Mouse (Mus musculus) right cerebral cortex, postnatal 25 days (tissue): ENCODE results near the gene Ttc28.
A peak's percentile ranks its signal among the peaks of the same experiment; 100 is the strongest.
"Not testable (repeated sequence)": the region's sequence is repeated elsewhere in the genome, so short reads cannot be mapped to it uniquely, and the experiment has no call there.

ENCODE experiments used
- DNase-seq: peaks from one replicate; pipeline ENCODE4 v3.0.0; 2022

Ttc28 gene

DNA sequence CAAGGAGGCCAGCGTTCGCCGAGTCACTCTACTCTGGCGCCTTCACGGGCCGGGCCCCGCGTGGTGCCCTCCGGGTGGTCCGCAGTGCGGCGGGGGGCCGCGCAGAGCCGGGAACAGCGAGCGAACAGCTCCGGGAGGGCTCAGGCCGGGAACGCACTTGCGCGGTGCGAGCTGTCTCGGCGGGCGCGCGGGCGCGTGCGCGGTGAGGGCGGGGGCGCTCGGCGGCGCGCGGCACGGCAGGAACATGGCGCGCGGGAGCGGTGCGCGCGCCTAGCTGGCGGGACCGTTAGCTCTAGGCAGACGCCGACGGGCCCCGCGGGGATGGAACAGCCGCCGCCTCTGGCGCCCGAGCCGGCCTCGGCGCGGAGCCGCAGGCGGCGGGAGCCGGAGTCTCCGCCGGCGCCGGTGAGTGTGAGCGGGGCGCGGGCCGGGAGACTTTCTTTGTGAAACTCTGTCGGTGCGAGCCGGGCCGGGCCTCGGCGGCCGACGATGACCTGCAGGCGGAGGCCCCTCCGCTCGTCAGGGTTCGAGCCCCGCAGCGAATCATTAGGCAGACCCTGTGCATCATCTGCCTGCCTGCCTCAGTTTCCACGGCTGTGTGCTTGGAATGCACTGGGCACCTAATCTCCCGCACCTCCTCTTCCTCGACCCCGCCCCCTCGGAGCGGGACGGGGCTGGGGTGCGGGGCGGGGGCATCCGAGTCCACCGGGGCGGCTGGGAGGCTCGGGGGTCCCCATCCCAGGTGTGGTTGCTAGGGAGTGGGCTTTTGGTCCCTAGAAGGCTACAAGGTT lies at the start of gene Ttc28:
Gene Ttc28, plus strand, starts transcription at position 220 of the 791 bp plus-strand sequence.
- DNase-seq = peak; percentile 90

DNA sequence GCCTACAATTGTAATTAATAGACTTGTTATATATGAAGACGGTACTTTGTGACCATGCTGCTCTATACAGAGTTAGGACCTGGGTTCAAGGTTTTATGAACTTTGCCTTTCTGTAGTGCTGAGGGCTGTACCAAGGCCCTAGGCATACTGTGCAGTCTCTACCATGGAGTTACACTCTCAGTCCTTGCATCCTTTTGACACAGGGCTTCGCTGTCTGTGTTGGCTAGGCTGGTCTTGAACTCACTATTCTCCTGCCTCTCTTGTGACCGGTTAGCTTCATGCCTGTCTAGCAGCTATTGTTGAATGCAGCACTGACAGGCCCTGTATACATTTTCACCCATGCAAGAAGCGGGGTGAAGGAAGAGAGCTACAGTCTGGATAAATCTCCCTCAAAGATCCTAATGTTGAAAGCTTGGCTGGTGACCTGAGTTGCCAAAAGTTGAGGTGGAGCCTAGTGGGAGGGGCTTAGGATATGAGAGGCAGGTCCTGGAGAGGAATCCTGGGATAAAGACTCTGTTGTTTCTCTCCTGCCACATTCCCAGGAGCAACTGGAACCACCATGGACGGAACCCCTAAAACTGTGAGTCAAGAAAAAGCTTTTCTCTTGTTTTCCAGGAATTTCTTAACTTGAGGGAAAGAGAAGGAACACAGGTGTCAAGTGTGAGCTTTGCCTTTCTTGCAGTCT lies 48.4 kb upstream of the Ttc28 start:
- DNase-seq = no peak

DNA sequence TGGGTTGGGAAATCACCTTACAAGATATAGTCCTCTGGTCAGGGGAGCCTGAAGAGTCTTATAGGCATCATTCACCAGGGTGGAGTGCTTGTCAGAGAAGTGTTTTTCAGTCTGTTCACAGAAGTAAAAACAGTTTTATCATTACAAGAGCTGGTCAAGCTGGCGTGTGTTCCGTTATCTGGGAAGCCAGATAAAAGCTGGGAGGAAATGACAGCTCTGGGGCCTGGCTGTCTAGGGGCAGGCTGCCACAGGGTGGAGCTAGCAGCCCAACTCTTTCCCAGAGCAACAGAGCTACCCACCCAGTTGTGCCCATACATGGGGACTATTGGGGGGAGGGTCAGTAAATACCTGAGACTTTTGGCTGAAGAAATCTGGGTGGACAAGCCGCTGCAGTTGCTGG lies 43.6 kb upstream of the Ttc28 start:
- peak; percentile 42 for DNase-seq

DNA sequence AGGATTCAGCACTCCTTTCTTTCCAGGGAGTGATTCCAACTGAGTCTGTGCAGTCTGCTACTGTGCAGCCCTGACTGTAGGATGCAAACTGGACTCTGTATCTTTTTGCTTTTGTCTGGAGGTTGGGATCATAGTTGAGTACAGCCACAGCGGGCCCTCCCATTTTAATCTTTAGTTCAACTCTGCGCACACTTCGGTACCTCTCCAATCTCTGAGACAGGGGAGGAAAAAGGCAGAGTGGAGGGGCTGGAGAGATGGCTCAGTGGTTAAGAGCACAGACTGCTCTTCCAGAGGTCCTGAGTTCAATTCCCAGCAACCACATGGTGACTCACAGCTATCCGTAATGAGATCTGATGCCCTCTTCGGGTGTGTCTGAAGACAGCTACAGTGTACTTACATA lies 41.6 kb upstream of the Ttc28 start:
- not testable (repeated sequence) for DNase-seq

DNA sequence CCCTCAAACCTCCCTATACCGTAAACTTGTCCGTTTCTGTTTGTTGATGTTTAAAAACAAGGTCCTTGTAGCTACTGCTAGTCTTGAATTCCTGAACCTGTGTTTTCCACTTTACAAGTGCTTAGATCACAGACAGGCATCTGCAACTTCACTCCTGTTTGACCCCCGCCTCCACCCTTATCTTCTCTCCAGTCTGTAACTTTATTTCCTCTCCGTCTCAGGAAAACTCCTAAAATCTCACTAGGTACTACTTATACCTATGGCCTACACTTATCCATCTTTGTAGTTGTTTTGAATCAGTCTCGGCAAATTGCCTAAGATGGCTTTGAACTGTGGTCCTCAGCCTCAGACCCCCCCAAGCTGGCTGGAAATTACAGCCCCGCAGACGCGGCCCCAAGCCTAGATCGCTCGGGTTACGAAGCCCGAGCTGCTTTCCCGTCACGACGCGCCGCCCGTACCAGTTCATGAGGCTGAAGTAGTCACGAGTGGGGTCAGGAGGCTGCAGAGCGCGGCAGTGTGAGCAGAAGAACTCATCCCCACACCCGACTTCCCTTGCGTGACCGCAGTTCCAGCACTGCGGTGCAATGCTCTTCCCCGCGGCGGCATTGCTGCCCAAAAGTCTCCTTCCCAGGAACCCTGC lies 40.4 kb upstream of the Ttc28 start:
- no peak for DNase-seq

DNA sequence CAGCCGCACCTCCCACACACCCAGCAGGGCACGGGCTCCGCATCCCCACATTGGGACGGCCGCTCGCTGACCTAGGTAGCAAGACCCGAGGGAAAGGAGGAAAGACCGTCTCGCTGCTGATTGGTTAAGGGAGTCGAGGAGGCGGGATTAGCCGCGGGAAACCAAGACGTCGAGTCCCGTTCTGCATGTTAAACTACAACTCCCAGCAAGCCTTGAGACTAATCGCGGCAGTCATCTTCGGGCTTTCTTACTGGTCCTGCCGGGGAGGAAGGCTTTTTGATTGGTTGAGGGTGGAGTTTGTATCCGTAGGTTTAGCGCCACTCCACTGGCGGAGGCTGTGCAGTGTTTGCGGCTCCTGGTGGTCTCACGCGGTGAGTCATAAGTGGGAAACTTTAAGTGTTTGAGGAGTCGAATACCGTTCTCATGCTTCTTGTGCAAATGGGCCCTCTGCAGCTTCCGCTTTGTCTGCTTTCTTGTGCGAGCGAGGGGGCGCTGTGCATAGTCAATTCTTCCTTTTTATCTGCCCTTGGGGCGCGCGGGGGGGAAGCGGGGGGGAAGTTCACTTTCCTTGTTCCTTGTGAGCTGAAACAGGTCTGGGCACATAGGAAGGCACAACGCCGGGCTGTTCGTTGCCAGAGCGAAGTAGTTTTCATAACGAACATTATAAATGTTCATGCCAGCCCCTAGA lies 39.8 kb upstream of the Ttc28 start, which contains the start of the genes Hscb and Chek2:
Gene Hscb, minus strand, starts transcription at position 100 of the 688 bp plus-strand sequence.
Gene Chek2, plus strand, starts transcription at position 302 of the 688 bp plus-strand sequence.
- peak; percentile 97 for DNase-seq

DNA sequence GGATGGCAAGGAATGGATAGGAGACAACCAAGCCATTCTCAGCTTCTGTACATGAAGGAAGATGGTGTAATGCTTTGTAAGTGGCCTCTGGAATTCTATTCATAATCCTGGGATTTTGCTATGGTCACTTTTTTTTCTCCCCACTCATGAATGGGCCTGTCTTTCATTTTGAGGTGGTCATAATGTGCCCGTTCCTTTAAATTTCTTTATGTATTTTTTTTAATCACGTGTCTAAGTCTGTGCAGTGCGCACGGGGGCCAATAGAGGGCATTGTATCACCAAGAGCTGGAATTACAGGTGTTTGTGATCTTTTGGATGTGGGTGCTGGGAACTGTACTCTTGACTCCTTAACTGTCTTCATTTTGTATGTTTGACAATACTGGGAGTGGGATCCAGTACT lies 39.1 kb upstream of the Ttc28 start:
- no peak for DNase-seq

DNA sequence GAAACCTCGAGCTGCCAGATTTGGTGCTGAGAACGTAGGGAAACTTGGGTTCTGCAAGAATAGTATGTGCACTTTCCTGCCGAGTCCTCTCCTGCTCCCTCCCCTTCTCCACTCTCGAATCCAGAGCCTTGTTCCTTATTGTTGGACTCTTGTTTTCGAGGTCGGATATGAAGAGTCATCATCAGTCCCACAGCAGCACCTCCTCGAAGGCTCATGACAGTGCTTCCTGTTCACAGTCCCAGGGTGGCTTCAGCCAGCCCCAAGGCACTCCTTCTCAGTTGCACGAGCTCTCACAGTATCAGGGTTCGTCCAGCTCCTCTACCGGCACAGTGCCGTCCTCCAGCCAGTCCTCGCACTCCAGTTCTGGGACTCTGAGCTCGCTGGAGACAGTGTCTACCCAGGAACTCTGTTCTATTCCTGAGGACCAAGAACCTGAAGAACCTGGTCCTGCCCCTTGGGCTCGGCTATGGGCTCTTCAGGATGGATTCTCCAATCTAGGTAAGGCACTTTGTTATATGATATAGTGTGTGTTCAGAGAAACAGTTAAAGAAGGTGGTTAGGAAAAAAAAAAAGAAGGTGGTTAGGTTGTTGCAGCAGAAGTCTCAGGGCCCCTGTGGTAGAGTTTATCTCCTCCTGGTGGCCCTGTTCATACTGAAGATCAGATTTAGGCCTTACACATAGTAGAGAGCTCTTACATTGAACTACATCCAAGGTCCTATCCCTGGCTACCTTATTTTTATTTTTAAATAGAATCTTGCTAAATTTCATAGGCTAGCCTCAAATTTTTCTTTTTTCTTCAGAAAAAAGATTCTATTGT lies 38.3 kb upstream of the Ttc28 start:
- DNase-seq = no peak

DNA sequence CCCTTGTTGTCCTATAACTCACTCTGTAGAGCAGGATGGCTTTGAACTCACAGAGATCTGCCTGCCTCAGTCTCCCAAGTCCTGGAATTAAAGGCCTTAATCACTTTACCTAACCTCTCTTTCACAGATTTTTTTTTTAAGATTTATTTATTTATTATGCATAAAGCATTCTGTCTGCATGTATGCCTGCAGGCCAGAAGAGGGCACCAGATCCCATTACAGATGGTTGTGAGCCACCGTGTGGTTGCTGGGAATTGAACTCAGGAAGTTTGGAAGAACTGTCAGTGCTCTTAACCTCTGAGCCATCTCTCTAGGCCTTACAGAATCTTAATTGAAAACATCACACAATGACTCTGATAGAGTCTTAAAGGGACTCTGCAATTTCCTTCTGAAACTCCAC lies 26.6 kb upstream of the Ttc28 start:
- DNase-seq = no peak

DNA sequence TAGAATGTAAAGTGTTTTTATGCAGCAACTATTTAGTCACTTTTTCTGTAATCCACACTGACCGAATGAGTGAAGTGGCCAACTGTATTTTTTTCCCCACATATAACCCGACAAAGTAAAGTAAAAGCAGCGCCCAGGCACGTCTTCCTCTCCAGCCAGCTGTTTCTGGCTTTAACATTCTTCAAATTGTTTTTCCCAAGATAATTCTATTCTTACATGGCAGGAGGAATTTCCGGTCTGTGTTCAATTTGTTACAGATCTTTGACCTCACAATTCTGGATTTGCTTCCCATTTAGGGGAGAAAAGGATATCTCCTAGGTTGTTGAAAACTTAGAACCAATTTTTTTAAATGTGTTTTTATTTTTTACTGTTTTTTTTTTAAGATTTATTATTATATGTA lies 22.5 kb upstream of the Ttc28 start:
- DNase-seq = no peak

DNA sequence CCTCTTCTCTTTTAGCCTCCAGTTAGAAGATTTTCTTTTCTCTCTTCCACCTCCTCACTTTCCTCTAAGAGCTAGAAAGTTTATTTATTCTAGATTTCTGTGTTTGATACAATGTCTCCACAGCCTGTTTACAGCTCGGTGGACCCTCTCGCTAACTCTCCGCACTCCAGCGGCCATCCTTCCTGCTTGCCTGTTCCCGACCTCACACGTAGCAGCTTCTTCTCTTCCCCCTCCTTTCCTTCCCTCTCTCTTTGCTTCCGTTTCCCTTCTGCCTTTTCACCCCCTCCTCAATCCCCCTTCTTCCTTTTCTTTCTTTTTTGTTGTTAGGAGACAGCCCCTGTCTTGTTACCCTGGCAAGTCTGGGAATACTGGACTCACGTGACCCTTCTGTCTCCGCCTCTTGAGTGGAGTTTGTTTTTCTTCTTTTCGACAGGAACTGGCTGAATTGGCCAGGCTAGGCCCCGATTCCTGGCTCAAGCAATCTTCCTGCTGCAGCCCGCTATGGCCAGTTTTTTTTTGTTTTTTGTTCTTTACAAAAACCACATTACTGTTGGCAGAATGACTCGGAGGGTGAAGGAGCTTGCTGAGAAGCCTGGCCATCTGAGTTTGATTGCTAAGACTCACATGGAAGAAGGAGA lies 20.5 kb upstream of the Ttc28 start:
- DNase-seq = peak; percentile 17

DNA sequence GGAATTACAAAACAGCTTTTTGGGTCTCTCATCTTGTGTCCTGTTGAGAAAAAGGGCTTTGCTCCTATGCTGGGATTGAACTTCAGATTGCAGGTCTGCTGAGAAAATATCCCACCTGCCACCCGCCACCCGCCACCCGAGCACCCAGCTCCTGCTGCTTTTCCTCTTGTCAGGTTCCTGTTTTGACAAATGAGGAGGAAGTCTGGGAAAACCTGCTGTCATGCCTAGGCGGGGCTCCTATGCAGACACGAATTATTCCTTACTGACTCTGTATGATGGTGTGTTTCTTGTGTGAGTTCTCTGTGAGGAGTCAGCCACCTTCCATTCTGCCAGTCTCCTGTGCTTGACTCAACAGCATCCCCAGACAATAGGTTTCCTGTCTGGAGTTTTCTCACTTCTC lies 19.2 kb upstream of the Ttc28 start:
- DNase-seq = no peak

DNA sequence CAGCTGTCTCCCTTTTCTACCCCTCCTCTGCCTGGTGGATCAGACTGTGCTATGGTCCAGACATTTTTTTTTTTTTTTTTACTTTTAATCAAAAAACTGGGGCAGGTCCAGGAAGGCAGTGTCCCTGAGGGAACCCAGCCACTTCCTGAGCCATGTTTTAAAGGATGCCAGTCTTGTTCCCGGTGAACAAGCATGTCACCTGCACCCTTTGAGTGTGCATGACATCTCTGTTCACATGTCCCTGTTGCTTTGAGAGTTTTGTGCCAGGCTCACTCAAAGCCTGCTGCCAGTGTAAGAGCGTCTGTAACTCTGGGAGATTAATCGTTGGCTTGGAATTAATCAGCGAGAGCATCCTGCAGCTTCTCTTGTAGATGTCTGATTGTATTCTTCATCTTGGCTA lies 11.1 kb upstream of the Ttc28 start:
- DNase-seq = no peak

DNA sequence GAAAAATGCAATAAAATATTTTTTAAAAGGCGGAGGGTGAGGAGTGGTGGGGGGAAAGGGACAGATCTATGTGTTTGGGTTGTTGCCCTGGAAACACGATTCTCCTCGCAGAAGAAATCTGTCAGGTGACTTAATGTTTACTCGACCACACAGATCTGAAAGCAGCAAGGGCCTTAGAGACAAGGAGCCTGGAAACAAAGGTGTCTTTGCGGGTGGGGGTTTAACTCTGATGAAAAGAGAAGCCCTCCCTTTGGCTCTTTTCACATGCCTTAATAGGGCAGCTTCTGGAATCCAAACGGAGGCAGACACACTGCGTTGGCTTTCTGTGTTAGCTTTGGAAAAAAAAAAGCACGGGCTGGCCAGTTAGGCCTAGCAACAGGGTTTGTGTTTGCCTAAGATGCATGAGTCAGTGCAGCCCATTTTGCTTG lies 10.3 kb upstream of the Ttc28 start:
- DNase-seq = peak; percentile 6

DNA sequence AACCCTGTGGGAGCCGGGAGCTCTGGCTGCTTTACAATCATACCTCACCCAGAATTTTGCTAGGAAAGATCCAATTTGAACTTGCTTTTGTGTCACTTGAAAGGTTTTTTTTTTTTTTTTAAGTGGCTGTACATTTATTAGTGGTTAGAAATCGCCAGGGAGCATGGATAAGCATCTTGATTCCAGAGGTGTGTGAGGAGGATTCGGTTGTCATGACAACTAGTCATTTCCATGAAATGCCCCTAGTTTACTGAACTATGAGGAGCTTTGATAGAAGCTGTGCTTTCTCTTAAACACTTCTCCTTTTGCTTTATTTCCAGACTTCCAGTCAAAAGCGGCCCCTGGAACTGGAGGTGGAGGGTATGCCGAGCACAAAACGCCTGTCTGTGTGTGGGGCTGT lies 6.4 kb upstream of the Ttc28 start:
- DNase-seq = no peak

DNA sequence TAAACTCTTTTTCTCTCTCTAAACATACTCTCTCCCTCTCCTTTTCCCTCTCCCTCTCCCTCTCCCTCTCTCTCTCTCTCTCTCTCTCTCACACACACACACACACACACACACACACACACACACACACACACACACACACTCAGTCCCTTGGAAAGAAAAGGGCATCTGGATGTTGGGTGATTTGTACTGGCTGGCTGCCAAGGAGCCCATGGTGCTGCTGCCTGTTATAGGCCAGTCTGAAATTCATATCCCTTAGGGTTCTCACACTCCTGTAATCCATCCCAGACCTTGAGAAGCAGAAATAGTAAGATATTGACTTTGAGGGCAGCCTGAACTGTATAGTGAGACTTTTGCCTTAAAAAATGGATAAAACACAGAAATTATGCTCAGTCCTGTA lies 4.9 kb upstream of the Ttc28 start:
- no peak for DNase-seq

DNA sequence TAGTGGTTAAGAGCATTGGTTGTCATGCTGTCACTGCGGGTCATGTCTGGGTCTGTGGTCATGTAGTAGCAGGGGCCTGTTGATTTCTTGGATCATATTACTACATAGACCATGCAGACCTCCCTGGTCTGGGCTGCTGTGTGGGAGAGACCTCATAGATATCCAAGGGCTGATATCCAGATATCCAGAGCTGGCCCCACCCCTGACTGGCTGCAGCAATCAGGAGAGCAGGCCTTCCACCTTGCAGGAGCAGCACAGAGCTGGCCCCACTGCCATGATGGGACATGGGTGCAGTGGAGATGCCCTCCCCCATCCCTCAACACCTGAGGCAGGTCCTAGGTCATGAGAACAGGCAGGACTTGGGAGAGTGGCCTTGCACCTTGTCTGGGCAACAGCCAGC lies 4.3 kb upstream of the Ttc28 start:
- no peak for DNase-seq

DNA sequence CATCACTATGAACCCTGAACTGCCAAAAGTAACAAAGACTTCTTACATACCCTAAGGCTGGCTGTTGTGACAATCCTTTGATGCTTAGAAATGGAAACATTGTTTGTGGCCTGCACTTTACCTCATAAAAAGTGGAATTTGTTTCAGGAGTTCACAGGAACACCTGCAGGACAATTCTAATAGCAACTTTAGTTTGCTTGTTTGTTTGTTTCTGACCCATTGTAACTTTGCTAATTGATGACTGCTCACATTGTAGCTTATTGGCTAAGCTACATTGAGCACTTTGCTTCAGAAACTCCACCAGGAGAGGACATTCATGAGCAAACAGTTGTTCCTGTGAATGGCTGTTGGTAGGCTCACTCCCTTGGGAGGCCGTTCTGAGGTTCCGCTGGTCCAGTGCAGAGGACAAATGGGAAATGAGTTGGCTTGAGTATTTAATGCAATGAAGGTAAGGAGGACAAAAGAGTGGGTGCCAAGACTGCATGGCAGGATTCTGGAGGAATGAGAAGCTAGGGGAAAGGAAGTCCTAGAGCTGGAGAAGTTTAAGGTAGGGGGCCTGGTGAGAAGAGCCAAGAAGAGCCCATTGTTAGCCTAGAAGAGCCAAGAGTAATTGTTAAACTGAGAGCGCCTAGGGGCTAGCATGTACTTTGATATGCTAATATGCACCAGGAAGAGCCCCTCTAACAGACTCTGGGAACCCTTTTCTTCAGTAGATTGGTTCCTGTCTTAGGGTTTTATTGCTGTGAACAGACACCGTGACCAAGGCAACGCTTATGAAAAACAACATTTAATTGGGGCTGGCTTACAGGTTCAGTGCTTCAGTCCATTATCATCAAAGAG lies 1.7 kb upstream of the Ttc28 start:
- DNase-seq = no peak

DNA sequence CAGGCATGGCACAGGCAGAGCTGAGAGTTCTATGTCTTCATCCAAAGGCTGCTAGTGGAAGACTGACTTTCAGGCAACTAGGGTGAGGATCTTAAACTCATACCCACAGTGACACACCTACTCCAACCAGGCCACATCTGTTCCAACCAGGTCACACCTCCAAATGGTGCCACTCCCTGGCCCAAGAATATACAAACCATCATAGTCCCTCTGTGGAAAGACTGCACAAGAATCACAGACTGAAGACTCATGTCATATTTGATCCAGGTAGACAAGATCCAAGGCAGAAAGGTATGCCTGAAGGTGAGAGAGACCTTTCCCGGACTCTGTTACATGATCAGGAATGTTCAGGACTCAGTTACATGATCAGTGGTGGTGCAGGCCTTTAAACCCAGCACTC lies 1.1 kb upstream of the Ttc28 start:
- DNase-seq = not testable (repeated sequence)

DNA sequence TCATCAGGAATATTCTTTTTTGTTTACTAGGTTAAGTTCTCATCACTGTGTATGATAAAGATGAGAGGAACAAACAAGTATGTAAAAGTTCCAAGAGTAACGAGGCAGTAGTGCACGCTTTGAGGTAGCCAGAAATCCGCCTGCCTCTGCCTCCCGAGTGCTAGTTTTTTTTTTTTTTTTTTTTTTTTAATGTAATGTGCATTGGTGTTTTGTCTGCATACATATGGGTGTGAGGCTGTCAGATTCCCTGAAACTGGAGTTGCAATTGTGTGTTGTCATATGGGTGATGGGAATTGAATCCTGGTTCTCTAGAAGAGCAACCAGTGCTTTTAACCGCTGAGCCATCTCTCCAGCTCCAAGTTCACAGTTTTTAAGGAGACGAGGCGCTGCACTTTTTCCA lies 561 bp upstream of the Ttc28 start:
- no peak for DNase-seq

DNA sequence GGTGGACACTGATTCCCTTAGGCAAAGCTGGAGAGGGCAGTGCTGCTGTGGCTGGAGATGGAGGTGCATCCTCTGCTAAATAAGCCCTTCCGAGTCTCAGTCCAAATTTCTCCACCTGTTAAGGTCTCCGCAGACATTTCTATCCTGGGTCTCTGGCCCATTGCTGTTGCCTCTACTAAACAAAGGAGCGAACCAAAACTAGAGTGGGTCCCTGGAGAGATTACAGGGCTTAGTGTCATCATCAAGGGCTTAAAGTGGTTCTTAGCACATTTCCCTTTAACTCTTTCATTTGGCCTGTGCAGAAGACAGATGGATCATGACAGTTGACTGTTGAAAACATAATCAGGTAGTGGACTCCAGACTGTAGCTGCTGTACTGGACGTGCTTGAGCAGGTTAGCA lies 9.0 kb downstream of the Ttc28 start:
- no peak for DNase-seq
